Mouse (Mus musculus): ENCODE measurements around the gene Gm49396.

Gene Gm49396

DNA sequence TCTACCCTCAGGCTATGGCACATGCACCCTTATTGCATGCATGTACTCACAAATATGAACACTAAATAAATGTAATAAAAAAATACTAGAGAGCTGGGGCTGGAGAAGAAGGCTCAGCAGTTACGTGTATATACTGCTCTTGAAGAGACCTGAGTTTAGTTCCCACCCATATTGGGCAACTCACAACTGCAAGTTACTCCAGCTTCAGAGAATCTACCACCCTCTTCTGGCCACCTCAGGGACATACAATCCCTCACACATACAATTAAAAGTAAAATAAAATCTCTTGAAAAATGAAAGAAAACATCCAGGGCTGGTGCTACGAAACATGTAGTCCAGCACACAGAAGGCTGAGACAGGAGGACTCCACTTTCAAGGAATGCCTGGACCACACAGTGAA is 51.3 kb downstream of the Gm49396 start:
- peak; percentile 26 for DNase-seq

DNA sequence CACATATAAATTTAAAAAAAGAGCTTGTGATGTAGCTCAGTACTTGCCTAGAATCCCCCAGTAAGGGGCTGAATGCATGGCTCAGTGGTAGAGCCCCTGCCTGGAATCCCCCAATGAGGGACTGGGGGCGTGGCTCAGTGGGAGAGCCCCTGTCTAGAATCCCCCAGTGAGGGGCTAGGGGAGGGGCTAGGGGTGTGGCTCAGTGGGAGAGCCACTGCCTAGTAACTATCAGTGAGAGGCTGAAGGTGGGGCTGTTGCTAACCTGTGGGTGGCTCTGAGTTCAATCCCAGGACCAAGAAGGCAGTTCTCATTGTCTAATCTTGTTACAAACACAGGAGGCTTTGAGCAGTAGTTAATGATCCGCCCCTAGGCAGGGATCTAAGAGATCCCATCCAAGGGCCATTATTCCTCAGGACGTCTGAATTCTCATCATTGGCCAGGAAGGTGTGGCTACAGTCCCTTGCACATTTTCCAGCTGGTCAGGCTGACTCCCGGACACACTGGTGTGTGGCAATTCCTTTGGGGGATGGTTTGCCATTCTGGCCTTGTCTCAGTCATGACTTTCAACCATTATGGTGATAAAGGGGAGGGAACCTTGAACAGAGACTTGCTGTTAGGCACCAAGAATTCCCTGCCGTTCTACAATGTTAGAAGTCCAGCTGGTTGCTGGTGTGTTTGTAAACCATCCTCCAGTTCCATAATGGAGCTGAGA is 52.1 kb downstream of the Gm49396 start:
- DNase-seq = no peak
